Mouse (Mus musculus): ENCODE data around the gene Ces1d. TPM values are rescaled to one million over a fixed set of nuclear protein-coding genes. Genes with fewer than 3 reads are reported as not detected.
"Not testable (repeated sequence)": the region's sequence is repeated elsewhere in the genome, so short reads cannot be mapped to it uniquely, and the experiment has no call there.

Ces1d gene
- not detected for polyA plus RNA-seq (2017; shearing (Covaris generic))

GRCm38 (mm10) chr8:93197685-93198525 lies at the start of gene Ces1d:
Ces1d (minus strand) TSS chr8:93197838.
- ATAC-seq = no peak

- ATAC-seq = no peak
Observed at GRCm38 (mm10) chr8:93246057-93246456, 48.4 kb upstream of the Ces1d start.

GRCm38 (mm10) chr8:93239884-93240283 lies 42.2 kb upstream of the Ces1d start:
- no peak for ATAC-seq

GRCm38 (mm10) chr8:93235681-93236080 lies 38.0 kb upstream of the Ces1d start:
- no peak for ATAC-seq

- no peak for ATAC-seq
Observed at GRCm38 (mm10) chr8:93234706-93235105, 37.1 kb upstream of the Ces1d start.

- ATAC-seq = no peak
Observed at GRCm38 (mm10) chr8:93234068-93234467, 36.4 kb upstream of the Ces1d start.

GRCm38 (mm10) chr8:93229446-93229845 lies 31.8 kb upstream of the Ces1d start, which contains the start of gene Ces1e:
Ces1e (minus strand) TSS chr8:93229619.
- ATAC-seq = no peak

- ATAC-seq = no peak
Observed at GRCm38 (mm10) chr8:93228673-93229370, 31.2 kb upstream of the Ces1d start.

- ATAC-seq = not testable (repeated sequence)
Observed at GRCm38 (mm10) chr8:93226471-93226870, 28.8 kb upstream of the Ces1d start.

GRCm38 (mm10) chr8:93221896-93222295 lies 24.3 kb upstream of the Ces1d start:
- no peak for ATAC-seq

GRCm38 (mm10) chr8:93217867-93218266 lies 20.2 kb upstream of the Ces1d start:
- no peak for ATAC-seq

- ATAC-seq = no peak
Observed at GRCm38 (mm10) chr8:93217375-93217774, 19.7 kb upstream of the Ces1d start.

GRCm38 (mm10) chr8:93211091-93211490 lies 13.5 kb upstream of the Ces1d start:
- ATAC-seq = no peak

GRCm38 (mm10) chr8:93199146-93199545 lies 1.5 kb upstream of the Ces1d start:
- not testable (repeated sequence) for ATAC-seq

- ATAC-seq = no peak
Observed at GRCm38 (mm10) chr8:93196436-93196835, 1.2 kb downstream of the Ces1d start.

GRCm38 (mm10) chr8:93180581-93181129 lies 17.0 kb downstream of the Ces1d start:
- ATAC-seq = no peak

GRCm38 (mm10) chr8:93176593-93176992 lies 21.0 kb downstream of the Ces1d start:
- ATAC-seq = no peak

- no peak for ATAC-seq
Observed at GRCm38 (mm10) chr8:93174554-93174953, 23.1 kb downstream of the Ces1d start.

- no peak for ATAC-seq
Observed at GRCm38 (mm10) chr8:93171846-93172590, 25.6 kb downstream of the Ces1d start.

- ATAC-seq = no peak
Observed at GRCm38 (mm10) chr8:93163363-93163762, 34.3 kb downstream of the Ces1d start.

GRCm38 (mm10) chr8:93151401-93151800 lies 46.2 kb downstream of the Ces1d start:
- ATAC-seq = no peak

GRCm38 (mm10) chr8:93147331-93147730 lies 50.3 kb downstream of the Ces1d start:
- no peak for ATAC-seq

GRCm38 (mm10) chr8:93140696-93141095 lies 56.9 kb downstream of the Ces1d start:
- ATAC-seq = no peak
